Mouse (Mus musculus): Measurements from ENCODE around the gene Gnb5. TPM values are rescaled to one million over a fixed set of nuclear protein-coding genes. Genes with fewer than 3 reads are reported as not detected.

Gene Gnb5
- total RNA-seq (2014; rRNA removed) (73.2 TPM in 2 replicates), polyA plus RNA-seq (2015; fragmentation: Nextera tagmentation; extraction: Ambion mirVana) (80.0 and 91.4 TPM in 2 replicates)

DNA sequence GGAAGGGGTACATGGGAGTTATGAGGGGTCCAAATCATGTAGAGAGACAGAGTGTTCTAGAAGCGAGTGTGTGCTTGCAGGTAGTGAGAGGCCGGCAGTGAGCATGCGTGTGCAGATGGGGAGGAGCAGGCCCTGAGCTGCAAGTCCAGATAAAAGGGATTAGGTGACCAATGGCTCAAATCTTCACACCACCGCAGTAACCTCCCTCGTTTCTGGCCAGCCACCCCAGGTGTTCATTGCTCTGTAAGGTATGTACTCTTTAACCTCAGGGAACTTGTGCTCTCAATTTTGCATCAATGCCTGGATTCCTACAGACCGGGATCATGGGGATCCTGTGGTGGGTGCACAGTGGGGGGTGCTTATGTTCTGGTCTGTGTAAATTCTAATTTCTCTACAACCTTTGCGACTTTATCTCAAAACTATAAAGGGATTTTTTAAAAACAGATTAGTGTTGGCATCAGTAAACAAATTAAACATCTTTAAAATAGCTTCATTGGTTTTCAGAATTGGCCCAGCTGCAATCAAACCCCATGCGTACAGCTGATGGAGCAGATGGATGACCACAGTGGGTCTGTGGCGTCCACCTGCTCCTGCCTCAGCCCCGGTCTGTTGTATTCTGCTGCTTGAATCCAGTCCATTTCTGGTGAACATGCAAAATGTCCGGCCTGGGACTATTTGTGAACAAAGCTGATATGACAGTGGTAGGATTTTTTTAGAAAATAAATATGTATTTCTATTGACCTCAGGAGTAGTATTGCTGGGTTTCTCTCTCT lies at the start of gene Gnb5:
Gene Gnb5 (plus strand): TSS at position 163 of the 773 bp plus-strand sequence.
- Histone ChIP-seq H3K36me3 (ENCODE audit: insufficient read depth) (no peaks in the 10 kb centered on the region), H3K9me3 (ENCODE audit: low read length) (no peaks in the 10 kb centered on the region), H3K27me3 (ENCODE audit: insufficient read depth, low read length) (no peaks in the 10 kb centered on the region), H3K4me3 (ENCODE audit: low read depth, low read length) (no peak within 1 kb of the TSS), H3K27ac (ENCODE audit: low read depth, low read length) (no peak within 1 kb of the TSS), H3K4me2 (ENCODE audit: low read depth) (no peak within 1 kb of the TSS), H3K4me1 (ENCODE audit: insufficient read depth) (no peaks in the 10 kb centered on the region), H3K9ac (no peak within 1 kb of the TSS)
- DNase-seq: peak; percentile 42
- TF ChIP-seq CTCF (IDR thresholded peaks at IDR 0.05; ENCODE audit: low read depth): no peak
- no peak for ATAC-seq
- 68% methylated on average over 11 of the region's 11 CpGs for WGBS

DNA sequence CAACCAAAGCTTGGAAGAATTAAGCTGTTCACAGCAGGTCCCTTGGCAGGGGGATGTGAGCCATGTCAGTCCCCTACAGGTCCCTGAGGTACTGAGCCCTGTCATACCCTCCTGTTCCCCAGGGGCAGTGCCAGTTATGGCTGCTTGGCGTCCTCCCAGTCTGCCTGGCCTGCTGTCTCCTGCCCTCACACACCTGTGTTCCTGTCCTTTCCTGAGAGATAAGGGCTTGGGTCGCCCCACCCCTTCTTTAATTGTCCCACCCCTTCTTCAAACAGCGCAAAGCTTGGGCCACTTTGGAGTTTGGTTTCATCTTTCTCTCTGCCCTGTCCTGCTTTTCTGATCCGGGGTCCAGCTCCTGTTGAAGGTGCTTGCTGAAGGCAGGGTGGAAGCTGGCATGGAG lies 47.3 kb upstream of the Gnb5 start:
- TF ChIP-seq CTCF (IDR thresholded peaks at IDR 0.05; ENCODE audit: low read depth): no peak
- Histone ChIP-seq H3K27me3 (ENCODE audit: insufficient read depth, low read length) (no peaks in the 10 kb centered on the region), H3K4me2 (ENCODE audit: low read depth) (no peak overlapping the region), H3K4me3 (ENCODE audit: low read depth, low read length) (no peak overlapping the region), H3K9ac (no peak overlapping the region), H3K27ac (ENCODE audit: low read depth, low read length) (no peak overlapping the region), H3K9me3 (ENCODE audit: low read length) (no peaks in the 10 kb centered on the region), H3K4me1 (ENCODE audit: insufficient read depth) (peaks cover 8% of the 10 kb centered on the region; the same call in 1 of the 2 replicates), H3K36me3 (ENCODE audit: insufficient read depth) (no peaks in the 10 kb centered on the region)
- DNase-seq: no peak
- ATAC-seq: no peak
- WGBS: 73% methylated on average over 4 of the region's 4 CpGs

DNA sequence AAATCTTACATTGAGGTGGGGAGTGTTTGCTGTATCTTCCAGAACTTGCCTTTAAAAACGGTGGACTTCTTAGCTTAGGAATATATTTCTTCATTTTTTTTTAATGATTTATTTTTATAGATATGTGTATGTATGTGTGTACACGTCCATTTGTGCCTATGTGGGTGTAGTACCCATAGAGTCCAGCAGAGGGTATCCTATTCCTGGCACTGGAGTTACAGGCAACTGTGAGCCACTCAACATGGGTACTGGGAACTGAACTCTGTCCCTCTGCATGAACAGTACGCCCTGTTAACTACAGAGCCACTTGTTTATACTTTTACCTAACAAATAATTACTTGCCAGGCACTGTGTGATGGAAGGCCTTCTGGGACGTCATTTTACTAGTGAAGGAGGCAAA lies 46.4 kb upstream of the Gnb5 start:
- Histone ChIP-seq H3K9me3 (ENCODE audit: low read length) (no peaks in the 10 kb centered on the region), H3K4me2 (ENCODE audit: low read depth) (no peak overlapping the region), H3K4me3 (ENCODE audit: low read depth, low read length) (no peak overlapping the region), H3K4me1 (ENCODE audit: insufficient read depth) (peaks cover 4% of the 10 kb centered on the region; the same call in 1 of the 2 replicates), H3K27me3 (ENCODE audit: insufficient read depth, low read length) (no peaks in the 10 kb centered on the region), H3K9ac (no peak overlapping the region), H3K27ac (ENCODE audit: low read depth, low read length) (no peak overlapping the region), H3K36me3 (ENCODE audit: insufficient read depth) (no peaks in the 10 kb centered on the region)
- DNase-seq (no peak), ATAC-seq (no peak)
- WGBS: 95% methylated on average over 4 of the region's 4 CpGs
- peak; percentile 50 for TF ChIP-seq CTCF (IDR thresholded peaks at IDR 0.05; ENCODE audit: low read depth)

DNA sequence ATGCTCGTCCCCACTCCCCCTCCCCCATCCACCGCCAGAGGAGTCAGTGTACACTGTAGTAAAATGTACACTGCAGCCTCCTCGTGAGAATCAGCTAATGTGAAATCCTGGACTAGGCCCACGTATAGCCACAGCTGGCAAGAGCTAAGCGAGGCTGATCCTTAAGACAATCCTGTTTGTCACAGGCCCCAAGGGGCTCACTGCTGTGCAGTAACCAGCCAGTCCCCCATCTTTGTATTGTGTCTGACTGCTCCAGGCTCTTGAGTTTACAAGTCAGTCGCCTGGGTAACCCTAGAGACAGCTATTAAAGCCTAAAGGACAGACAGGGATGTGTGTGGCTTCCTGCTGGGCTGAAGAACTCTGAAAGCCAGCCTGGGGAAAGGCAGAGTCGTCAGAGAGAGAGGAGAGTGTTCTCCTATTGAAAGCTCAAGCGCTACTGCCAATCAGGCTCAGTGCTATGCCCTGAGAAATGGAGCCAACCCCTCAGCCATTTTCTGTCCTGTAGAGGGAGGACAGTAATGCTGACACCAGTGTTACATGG lies 44.7 kb upstream of the Gnb5 start:
- no peak overlapping the region for H3K9ac ChIP-seq
- peaks cover 4% of the 10 kb centered on the region; the same call in 1 of the 2 replicates for H3K4me1 ChIP-seq (ENCODE audit: insufficient read depth)
- no peak overlapping the region for H3K27ac ChIP-seq (ENCODE audit: low read depth, low read length)
- DNase-seq: peak; percentile 14
- H3K36me3 ChIP-seq (ENCODE audit: insufficient read depth): no peaks in the 10 kb centered on the region
- H3K4me3 ChIP-seq (ENCODE audit: low read depth, low read length): no peak overlapping the region
- no peak for TF ChIP-seq CTCF (IDR thresholded peaks at IDR 0.05; ENCODE audit: low read depth)
- no peaks in the 10 kb centered on the region for H3K27me3 ChIP-seq (ENCODE audit: insufficient read depth, low read length)
- no peaks in the 10 kb centered on the region for H3K9me3 ChIP-seq (ENCODE audit: low read length)
- 5% methylated on average over 8 of the region's 8 CpGs for WGBS
- ATAC-seq: peak; percentile 58
- H3K4me2 ChIP-seq (ENCODE audit: low read depth): no peak overlapping the region

DNA sequence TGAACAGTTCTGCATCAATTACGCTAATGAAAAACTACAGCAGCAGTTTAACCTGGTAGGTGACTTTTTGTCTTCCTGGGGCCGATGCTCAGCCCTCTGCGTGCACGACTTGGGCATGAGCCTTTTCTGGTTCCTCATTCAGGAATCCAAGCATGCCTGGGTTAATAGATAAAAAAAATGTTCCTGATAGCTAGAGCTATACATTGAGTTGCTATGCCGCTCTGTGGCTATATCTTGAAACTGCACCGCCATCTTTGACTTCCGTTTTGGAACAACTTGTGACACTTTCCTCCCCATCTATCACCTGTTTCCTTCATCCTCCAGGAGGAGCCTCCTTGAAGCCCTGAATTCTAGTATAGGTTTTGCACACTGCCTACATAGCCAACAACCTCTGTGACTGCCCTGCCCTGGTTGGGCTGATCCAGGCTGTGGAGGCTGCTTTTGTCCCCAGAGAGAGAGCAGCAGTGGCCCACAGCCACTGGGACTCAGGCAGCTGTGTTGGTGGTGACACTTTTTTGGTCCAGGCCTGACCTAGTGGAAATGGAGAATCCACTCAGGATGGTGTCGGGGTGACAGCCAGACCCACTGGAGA lies 43.8 kb upstream of the Gnb5 start:
- no peaks in the 10 kb centered on the region for H3K36me3 ChIP-seq (ENCODE audit: insufficient read depth)
- ATAC-seq: peak; percentile 45; the same call in 1 of the 2 replicates
- 64% methylated on average over 8 of the region's 8 CpGs for WGBS
- no peak overlapping the region for H3K4me2 ChIP-seq (ENCODE audit: low read depth)
- H3K27ac ChIP-seq (ENCODE audit: low read depth, low read length): no peak overlapping the region
- H3K9me3 ChIP-seq (ENCODE audit: low read length): no peaks in the 10 kb centered on the region
- TF ChIP-seq CTCF (IDR thresholded peaks at IDR 0.05; ENCODE audit: low read depth): peak; percentile 63
- no peak overlapping the region for H3K9ac ChIP-seq
- peaks cover 4% of the 10 kb centered on the region; the same call in 1 of the 2 replicates for H3K4me1 ChIP-seq (ENCODE audit: insufficient read depth)
- DNase-seq: peak; percentile 52
- no peak overlapping the region for H3K4me3 ChIP-seq (ENCODE audit: low read depth, low read length)
- H3K27me3 ChIP-seq (ENCODE audit: insufficient read depth, low read length): no peaks in the 10 kb centered on the region

DNA sequence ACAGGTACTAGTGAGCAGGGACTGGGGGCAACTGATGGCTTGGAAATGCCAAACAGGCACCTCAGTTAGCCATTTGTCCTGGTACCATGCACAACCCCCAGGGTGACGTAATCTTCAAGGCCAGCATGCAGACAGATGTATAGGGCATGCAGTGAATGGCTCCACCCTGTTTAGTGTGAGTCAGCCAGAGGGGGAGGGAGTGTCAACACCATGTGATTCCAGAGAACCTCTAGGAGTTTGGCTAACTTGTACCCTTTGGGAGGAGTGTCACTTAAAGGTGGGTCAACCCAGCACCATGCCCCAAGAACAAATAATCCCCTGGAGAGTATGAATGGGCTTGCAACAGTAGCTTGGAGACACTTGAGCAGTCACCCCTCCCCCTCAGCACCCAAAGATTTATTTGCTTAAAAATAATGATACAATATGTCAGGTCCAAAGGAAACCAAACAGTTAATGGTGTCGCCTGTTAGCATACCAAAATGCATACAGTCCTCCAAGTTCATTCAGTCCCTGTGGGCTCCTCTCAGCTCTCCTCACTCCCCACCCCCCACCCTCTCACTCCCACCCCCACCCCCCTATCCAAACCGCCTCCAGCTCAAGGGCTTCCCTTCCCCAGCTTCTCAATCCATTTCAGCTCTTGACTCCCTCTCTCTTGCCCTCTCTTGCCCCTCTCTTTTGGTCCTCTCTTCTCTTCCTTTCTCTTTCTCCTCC lies 41.9 kb upstream of the Gnb5 start:
- Histone ChIP-seq H3K9me3 (ENCODE audit: low read length) (no peaks in the 10 kb centered on the region), H3K36me3 (ENCODE audit: insufficient read depth) (no peaks in the 10 kb centered on the region), H3K27me3 (ENCODE audit: insufficient read depth, low read length) (no peaks in the 10 kb centered on the region), H3K4me2 (ENCODE audit: low read depth) (no peak overlapping the region), H3K27ac (ENCODE audit: low read depth, low read length) (no peak overlapping the region), H3K4me1 (ENCODE audit: insufficient read depth) (peaks cover 4% of the 10 kb centered on the region; the same call in 1 of the 2 replicates), H3K9ac (no peak overlapping the region), H3K4me3 (ENCODE audit: low read depth, low read length) (no peak overlapping the region)
- DNase-seq: no peak
- no peak for TF ChIP-seq CTCF (IDR thresholded peaks at IDR 0.05; ENCODE audit: low read depth)
- no peak for ATAC-seq
- 41% methylated on average over 3 of the region's 3 CpGs for WGBS
